Mouse (Mus musculus) stomach, embryonic 16.5 days (tissue): ENCODE measurements at regions not wholly inside any gene's neighbourhood (a gene's known extent, or its start where the extent isn't known, plus 50 kb on each side); places are given as distances from the start of the nearest gene placed in this dataset.

ENCODE experiments used
- ATAC-seq: fragments of 200-750 bp; cut with Nextera tagmentation; 2 replicates; pipeline ENCODE4 v1.8.0; 2017; ENCODE audit warnings: moderate number of reproducible peaks, moderate TSS enrichment; ENCODE audit not compliant: insufficient read depth, low FRiP score
- H3K27ac ChIP-seq: fragments of 300-500 bp; sonication (generic); 2 replicates; pipeline ENCODE4 v1.5.1; 2014; ENCODE audit warnings: low read length
- H3K27me3 ChIP-seq: fragments of 300-500 bp; sonication (generic); 2 replicates; pipeline ENCODE4 v1.6.1; 2014; ENCODE audit warnings: low read length, control low read depth, mixed read lengths; ENCODE audit not compliant: control insufficient read depth, insufficient read depth
- H3K36me3 ChIP-seq: fragments of 300-500 bp; sonication (generic); 2 replicates; pipeline ENCODE4 v1.6.1; 2014; ENCODE audit warnings: low read length; ENCODE audit not compliant: control insufficient read depth, insufficient read depth
- H3K4me1 ChIP-seq: fragments of 300-500 bp; sonication (generic); 2 replicates; pipeline ENCODE4 v1.6.1; 2014; ENCODE audit warnings: low read length, control low read depth, mixed read lengths; ENCODE audit not compliant: control insufficient read depth, insufficient read depth
- H3K4me2 ChIP-seq: fragments of 300-500 bp; sonication (generic); 2 replicates; pipeline ENCODE4 v1.6.1; 2014; ENCODE audit warnings: low read depth, low read length, mixed read lengths
- H3K4me3 ChIP-seq: fragments of 300-500 bp; sonication (generic); replicated peaks from 2 replicates; pipeline ENCODE4 v1.5.1; 2014; ENCODE audit warnings: mild to moderate bottlenecking, low read length
- H3K9ac ChIP-seq: fragments of 300-500 bp; sonication (generic); 2 replicates; pipeline ENCODE4 v1.6.1; 2014; ENCODE audit warnings: low read length
- H3K9me3 ChIP-seq: fragments of 300-500 bp; sonication (generic); replicated peaks from 2 replicates; pipeline ENCODE4 v1.6.1; 2016; ENCODE audit warnings: low read length, control low read depth; ENCODE audit not compliant: control insufficient read depth
- WGBS: fragments of 180-500 bp; shearing (Covaris S2); extraction: QIAGEN DNeasy Blood & Tissue Kit; methylation state at CpG from one replicate; pipeline ENCODE4 v1.1.7; 2014; 5-methylcytosine and 5-hydroxymethylcytosine counted together

DNA sequence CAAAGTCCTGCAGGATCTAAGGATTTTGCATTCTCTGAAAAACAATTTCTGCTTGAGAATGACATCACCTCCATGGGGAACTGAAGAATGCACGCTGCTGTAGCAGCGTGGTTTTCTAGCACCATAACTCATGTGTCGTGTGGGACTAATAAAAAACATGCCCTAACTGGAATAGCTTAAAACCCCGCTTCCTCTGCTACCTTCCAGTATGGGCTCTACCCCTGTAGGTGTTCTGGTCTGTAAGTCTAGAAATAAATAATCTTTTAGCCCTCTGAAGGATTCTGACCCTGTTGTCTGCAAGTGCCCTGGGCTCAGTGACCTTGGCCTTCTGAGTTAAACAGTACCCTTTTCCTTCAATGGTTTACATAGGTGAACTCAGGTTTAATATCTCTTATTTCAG lies 282.8 kb downstream of the Stim2 start:
- 57% methylated on average over 4 of the region's 4 CpGs for WGBS
- Histone ChIP-seq H3K9me3 (no peaks in the 10 kb centered on the region), H3K9ac (no peak overlapping the region), H3K36me3 (no peaks in the 10 kb centered on the region), H3K4me2 (no peak overlapping the region), H3K4me1 (no peaks in the 10 kb centered on the region), H3K4me3 (no peak overlapping the region), H3K27me3 (no peaks in the 10 kb centered on the region), H3K27ac (no peak overlapping the region)
- ATAC-seq, result no peak

DNA sequence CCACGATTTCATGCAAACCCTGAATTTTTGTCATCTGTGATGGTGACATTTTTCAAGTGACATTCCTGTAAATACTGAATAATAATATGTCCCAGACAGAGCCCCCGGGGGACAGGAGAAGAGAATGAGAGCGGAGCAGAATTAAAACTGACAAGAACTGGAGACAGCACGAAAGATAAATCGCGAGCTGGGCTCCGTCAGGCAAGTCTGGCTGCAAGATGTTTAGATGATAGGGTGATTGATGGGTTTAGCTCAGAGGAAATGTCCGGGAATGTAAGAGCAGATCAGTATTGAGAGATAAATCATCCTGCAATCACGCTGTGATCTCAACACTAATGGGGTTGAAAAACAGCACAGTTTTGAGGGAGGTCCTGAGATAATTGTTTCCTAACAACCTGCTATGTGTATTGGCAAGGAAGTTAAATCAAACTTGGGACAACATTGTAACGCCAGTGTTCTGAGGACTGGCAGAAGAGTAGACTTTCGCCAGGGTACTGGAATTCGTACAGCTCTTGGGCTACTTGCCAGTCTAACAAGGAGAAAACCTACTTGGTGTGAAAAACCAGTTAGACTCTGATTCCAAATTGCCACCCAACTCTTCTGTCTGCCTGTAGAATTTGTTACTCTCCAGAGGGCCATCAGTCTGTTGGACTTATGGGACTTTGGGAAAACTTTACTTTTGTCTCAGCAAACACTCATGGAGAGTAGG lies 292.2 kb downstream of the Stim2 start:
- Histone ChIP-seq H3K4me2 (no peak overlapping the region; the same call in 1 of the 2 replicates), H3K9ac (no peak overlapping the region), H3K27me3 (no peaks in the 10 kb centered on the region), H3K4me3 (no peak overlapping the region), H3K27ac (no peak overlapping the region), H3K9me3 (no peaks in the 10 kb centered on the region), H3K4me1 (no peaks in the 10 kb centered on the region), H3K36me3 (no peaks in the 10 kb centered on the region)
- ATAC-seq, result no peak
- WGBS, result 17% methylated on average over 12 of the region's 12 CpGs

DNA sequence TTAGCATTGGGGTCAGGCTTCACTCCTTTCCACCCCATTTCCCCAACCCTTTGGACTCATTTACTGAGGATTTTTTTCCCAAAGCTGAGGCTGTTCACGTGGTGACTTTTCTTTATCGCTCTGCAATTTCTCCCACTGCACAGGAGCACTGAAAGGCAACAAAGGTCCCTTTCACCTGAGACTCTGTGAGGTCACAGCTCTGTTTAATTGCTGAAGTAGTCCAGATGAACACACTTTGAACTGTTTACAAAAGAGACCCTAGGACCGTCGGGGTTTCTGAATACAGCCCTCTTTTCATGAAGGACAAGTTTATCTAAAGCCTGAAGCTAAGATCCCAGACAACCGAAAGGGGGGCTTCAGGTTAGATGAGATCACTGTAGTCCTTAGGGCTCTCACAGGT lies 293.6 kb downstream of the Stim2 start:
- H3K4me1 ChIP-seq, result no peaks in the 10 kb centered on the region
- 26% methylated on average over 5 of the region's 5 CpGs for WGBS
- H3K27me3 ChIP-seq, result no peaks in the 10 kb centered on the region
- ATAC-seq, result no peak
- no peaks in the 10 kb centered on the region for H3K9me3 ChIP-seq
- H3K4me2 ChIP-seq, result no peak overlapping the region
- H3K36me3 ChIP-seq, result no peaks in the 10 kb centered on the region
- no peak overlapping the region for H3K27ac ChIP-seq
- H3K9ac ChIP-seq, result no peak overlapping the region
- H3K4me3 ChIP-seq, result no peak overlapping the region

DNA sequence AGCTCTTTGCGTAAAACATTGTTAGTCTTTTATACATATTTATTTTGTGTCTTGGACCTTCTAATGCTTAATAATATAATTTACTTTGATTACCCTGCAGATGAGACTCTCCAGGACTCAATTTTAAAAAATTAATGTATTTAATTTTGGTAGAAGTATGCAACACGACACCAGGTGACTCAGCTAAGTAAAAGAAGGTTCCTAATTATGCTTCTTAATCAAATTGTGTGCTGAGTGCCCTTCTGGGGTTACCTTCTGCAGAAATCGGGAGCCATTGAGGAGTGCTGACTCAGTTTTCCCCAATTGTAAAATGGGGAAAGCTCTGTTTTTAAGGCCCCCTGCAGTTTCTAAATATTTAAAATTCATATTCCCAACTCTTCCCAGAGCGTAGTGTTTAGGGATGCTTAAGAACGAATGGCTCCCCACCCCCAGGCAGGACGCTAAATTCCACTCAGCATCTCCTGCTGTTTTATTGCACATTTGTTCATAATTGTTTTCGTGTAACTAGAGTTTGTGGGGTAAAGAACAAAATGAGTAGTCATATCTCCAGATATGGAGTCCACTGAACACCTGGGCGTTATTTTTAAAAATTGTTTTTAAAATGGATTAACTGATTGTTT lies 315.5 kb downstream of the Stim2 start:
- no peaks in the 10 kb centered on the region for H3K4me1 ChIP-seq
- no peak overlapping the region for H3K27ac ChIP-seq
- no peak for ATAC-seq
- 85% methylated on average over 8 of the region's 8 CpGs for WGBS
- no peaks in the 10 kb centered on the region for H3K27me3 ChIP-seq
- no peak overlapping the region for H3K9ac ChIP-seq
- H3K4me3 ChIP-seq, result no peak overlapping the region
- H3K36me3 ChIP-seq, result no peaks in the 10 kb centered on the region
- no peaks in the 10 kb centered on the region for H3K9me3 ChIP-seq
- no peak overlapping the region for H3K4me2 ChIP-seq

DNA sequence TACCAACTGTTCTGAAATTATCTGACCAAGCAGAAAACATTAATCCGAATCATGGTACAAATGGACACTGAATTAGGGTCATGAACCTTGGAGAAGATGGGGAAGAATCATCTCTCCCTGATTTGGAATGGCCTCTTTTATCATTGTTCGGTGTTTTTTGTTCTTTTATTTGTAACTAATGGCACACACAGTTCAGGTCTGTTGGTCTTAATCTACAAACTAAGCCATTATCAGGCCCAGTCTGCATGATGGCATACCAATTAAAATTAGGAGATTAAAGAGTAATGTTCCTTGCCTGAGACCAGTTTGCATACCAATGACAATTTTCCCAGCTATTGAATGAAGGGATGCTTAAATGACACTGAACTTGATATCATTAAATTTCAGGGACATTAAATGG lies 332.1 kb downstream of the Stim2 start:
- Histone ChIP-seq H3K4me2 (no peak overlapping the region), H3K27ac (no peak overlapping the region), H3K4me1 (no peaks in the 10 kb centered on the region), H3K4me3 (no peak overlapping the region), H3K9ac (no peak overlapping the region), H3K27me3 (no peaks in the 10 kb centered on the region), H3K9me3 (no peaks in the 10 kb centered on the region), H3K36me3 (no peaks in the 10 kb centered on the region)
- WGBS, result 85% methylated on average over 2 of the region's 2 CpGs
- no peak for ATAC-seq

DNA sequence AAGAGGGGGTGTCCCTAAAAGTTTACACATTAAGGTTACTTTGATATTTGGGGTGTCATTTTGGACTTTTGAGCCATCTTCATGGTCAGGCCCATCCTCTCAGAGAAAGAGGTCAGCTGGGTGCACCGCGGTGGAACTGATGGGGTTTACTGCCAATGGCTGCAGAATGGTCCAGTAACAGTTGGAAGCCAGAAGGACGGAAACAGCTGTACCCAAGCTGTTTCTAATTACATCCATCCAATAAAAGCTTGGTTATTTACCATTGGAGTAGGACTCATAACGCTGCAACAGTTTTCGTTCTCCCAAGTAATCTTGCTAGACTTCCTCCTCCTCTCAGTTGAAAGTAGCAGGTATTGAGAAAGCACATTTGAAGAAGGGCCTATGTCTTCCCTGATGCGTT lies 344.7 kb downstream of the Stim2 start:
- H3K36me3 ChIP-seq, result no peaks in the 10 kb centered on the region
- no peaks in the 10 kb centered on the region for H3K4me1 ChIP-seq
- H3K4me2 ChIP-seq, result no peak overlapping the region
- H3K4me3 ChIP-seq, result no peak overlapping the region
- ATAC-seq, result no peak
- H3K27ac ChIP-seq, result no peak overlapping the region
- H3K27me3 ChIP-seq, result no peaks in the 10 kb centered on the region
- H3K9me3 ChIP-seq, result no peaks in the 10 kb centered on the region
- no peak overlapping the region for H3K9ac ChIP-seq
- WGBS, result 73% methylated on average over 6 of the region's 6 CpGs

DNA sequence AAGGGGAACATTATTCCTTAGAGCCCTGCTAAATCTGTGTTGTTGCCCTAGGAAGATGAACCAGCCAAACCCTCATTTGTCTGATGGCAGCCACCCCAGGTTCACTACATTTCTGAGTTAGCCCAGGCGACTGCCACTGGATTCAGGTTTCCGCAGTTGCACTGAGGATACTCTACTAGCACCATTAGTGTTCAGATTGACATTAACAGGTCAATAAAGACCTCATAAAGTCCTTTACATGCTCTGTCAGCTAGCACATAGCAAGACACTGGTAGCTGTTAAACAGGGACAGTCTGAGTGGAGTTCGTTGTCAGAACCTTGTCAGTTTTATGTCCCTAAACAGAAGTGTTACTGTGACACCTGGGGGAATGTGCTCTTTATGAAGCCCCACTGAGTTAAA lies 345.1 kb downstream of the Stim2 start:
- no peaks in the 10 kb centered on the region for H3K36me3 ChIP-seq
- H3K9ac ChIP-seq, result no peak overlapping the region
- no peaks in the 10 kb centered on the region for H3K9me3 ChIP-seq
- H3K4me1 ChIP-seq, result no peaks in the 10 kb centered on the region
- no peak overlapping the region for H3K4me2 ChIP-seq
- WGBS, result 86% methylated on average over 3 of the region's 3 CpGs
- H3K4me3 ChIP-seq, result no peak overlapping the region
- H3K27ac ChIP-seq, result no peak overlapping the region
- ATAC-seq, result no peak
- H3K27me3 ChIP-seq, result no peaks in the 10 kb centered on the region

DNA sequence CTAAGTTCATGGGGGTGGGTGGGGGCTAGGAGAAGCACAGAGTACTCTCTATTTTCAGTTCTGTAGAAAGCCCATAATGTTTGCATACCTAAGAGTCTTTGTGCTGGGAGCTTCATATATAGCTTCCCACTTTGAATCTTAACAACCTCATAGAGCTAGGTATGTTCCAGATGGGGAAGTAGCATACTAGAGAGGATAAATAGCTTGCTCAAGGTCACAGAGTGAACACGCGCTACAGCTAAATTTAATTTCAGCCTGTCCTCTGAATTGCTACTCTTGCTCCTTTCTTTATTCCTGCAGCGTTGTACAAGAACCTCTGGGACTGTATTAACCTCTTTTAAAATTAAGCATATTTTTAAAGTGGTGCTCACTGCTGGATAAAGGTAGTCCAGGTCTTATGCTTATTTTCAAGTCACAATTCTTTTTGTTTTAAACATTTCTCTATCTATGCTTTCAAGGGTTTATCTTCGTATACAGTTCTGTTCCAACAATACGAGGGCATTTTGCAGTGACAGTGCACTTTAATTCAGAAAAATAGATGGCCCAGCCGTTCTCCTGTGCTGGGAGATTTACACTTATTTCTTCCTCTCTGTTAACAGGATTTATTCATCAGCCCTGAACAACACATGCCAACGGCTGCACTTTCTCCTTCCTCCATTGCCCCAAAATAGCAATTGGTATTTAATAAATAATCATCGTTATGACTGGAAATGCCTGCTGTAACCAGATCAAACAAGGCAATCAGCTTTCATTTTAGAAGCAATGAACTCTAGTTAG lies 350.7 kb downstream of the Stim2 start:
- 55% methylated on average over 8 of the region's 8 CpGs for WGBS
- H3K9me3 ChIP-seq, result no peaks in the 10 kb centered on the region
- ATAC-seq, result no peak

DNA sequence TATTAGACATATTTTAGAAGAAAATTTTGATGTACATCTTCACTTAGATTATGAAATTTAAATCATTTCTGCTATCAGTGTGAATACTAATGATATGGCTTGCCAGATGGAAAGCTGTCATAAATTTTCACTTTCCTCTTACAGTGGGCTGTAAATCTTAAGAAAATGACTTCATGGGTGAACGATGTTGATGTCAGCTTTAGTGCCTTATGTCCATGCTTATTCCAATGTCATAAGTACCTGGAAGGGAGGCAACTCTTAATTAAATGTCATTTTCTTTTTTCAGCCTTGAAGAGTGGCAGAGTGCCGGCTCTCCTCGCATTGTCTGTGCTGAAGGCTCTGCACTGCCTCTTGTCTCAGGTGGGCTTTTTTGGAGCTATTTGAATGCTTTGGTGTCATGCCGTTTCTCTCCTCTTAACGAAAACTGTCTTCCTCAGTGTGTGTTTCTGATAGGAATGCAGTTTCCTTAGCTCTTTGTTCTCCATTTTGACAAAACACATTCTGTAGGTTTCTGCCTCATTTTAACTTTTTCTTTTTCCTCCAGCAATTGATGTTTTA lies 351.6 kb downstream of the Stim2 start:
- H3K4me3 ChIP-seq, result no peak overlapping the region
- H3K36me3 ChIP-seq, result no peaks in the 10 kb centered on the region
- WGBS, result 78% methylated on average over 5 of the region's 5 CpGs

More for the DNA sequence above, 350.7 kb downstream of the Stim2 start:
- H3K36me3 ChIP-seq, result no peaks in the 10 kb centered on the region
- no peaks in the 10 kb centered on the region for H3K4me1 ChIP-seq
- H3K27ac ChIP-seq, result no peak overlapping the region
- no peak overlapping the region for H3K9ac ChIP-seq
- H3K4me3 ChIP-seq, result no peak overlapping the region
- no peaks in the 10 kb centered on the region for H3K27me3 ChIP-seq
- H3K4me2 ChIP-seq, result no peak overlapping the region

More for the DNA sequence above, 351.6 kb downstream of the Stim2 start:
- no peak overlapping the region for H3K9ac ChIP-seq
- no peaks in the 10 kb centered on the region for H3K9me3 ChIP-seq
- no peak overlapping the region for H3K27ac ChIP-seq
- H3K4me1 ChIP-seq, result no peaks in the 10 kb centered on the region
- no peak for ATAC-seq
- no peak overlapping the region for H3K4me2 ChIP-seq
- H3K27me3 ChIP-seq, result no peaks in the 10 kb centered on the region
